Mouse (Mus musculus): Measurements from ENCODE around the gene Cxcl9. TPM values are rescaled to one million over a fixed set of nuclear protein-coding genes. Genes with fewer than 3 reads are reported as not detected.

The Cxcl9 gene
- polyA plus RNA-seq, 1 experiment, result not detected

GRCm38 (mm10) chr5:92294525-92294924 lies 33.4 kb downstream of the Cxcl9 start:
- H3K27ac ChIP-seq (ENCODE audit: insufficient read depth, low read length), result no peak overlapping the region
- TF ChIP-seq POLR2A (IDR thresholded peaks at IDR 0.05; ENCODE audit: extremely low read depth, insufficient read depth, low read length) (no peak), CTCF (IDR thresholded peaks at IDR 0.05; ENCODE audit: extremely low read depth, insufficient read depth, low read length) (no peak)
- no peak overlapping the region for H3K4me3 ChIP-seq (ENCODE audit: insufficient read depth, low read length)
- H3K4me1 ChIP-seq (ENCODE audit: control insufficient read depth, insufficient read depth, low read length), result no peaks in the 10 kb centered on the region

GRCm38 (mm10) chr5:92291652-92292414 lies 36.0 kb downstream of the Cxcl9 start:
- Histone ChIP-seq H3K4me1 (ENCODE audit: control insufficient read depth, insufficient read depth, low read length) (no peaks in the 10 kb centered on the region), H3K27ac (ENCODE audit: insufficient read depth, low read length) (no peak overlapping the region), H3K4me3 (ENCODE audit: insufficient read depth, low read length) (no peak overlapping the region)
- no peak for TF ChIP-seq CTCF (IDR thresholded peaks at IDR 0.05; ENCODE audit: extremely low read depth, insufficient read depth, low read length)
- TF ChIP-seq POLR2A (IDR thresholded peaks at IDR 0.05; ENCODE audit: extremely low read depth, insufficient read depth, low read length), result no peak

GRCm38 (mm10) chr5:92287840-92288239 lies 40.0 kb downstream of the Cxcl9 start:
- no peak for TF ChIP-seq CTCF (IDR thresholded peaks at IDR 0.05; ENCODE audit: extremely low read depth, insufficient read depth, low read length)
- no peaks in the 10 kb centered on the region for H3K4me1 ChIP-seq (ENCODE audit: control insufficient read depth, insufficient read depth, low read length)
- H3K27ac ChIP-seq (ENCODE audit: insufficient read depth, low read length), result no peak overlapping the region
- H3K4me3 ChIP-seq (ENCODE audit: insufficient read depth, low read length), result no peak overlapping the region

GRCm38 (mm10) chr5:92283107-92283506 lies 44.8 kb downstream of the Cxcl9 start:
- Histone ChIP-seq H3K4me3 (ENCODE audit: insufficient read depth, low read length) (no peak overlapping the region), H3K27ac (ENCODE audit: insufficient read depth, low read length) (no peak overlapping the region), H3K4me1 (ENCODE audit: control insufficient read depth, insufficient read depth, low read length) (no peaks in the 10 kb centered on the region; the same call in 1 of the 2 replicates)
- no peak for TF ChIP-seq CTCF (IDR thresholded peaks at IDR 0.05; ENCODE audit: extremely low read depth, insufficient read depth, low read length)
- TF ChIP-seq POLR2A (IDR thresholded peaks at IDR 0.05; ENCODE audit: extremely low read depth, insufficient read depth, low read length), result no peak

GRCm38 (mm10) chr5:92282571-92282970 lies 45.3 kb downstream of the Cxcl9 start:
- H3K27ac ChIP-seq (ENCODE audit: insufficient read depth, low read length), result no peak overlapping the region
- TF ChIP-seq POLR2A (IDR thresholded peaks at IDR 0.05; ENCODE audit: extremely low read depth, insufficient read depth, low read length), result no peak
- TF ChIP-seq CTCF (IDR thresholded peaks at IDR 0.05; ENCODE audit: extremely low read depth, insufficient read depth, low read length), result no peak
- H3K4me1 ChIP-seq (ENCODE audit: control insufficient read depth, insufficient read depth, low read length), result no peaks in the 10 kb centered on the region; the same call in 1 of the 2 replicates
- H3K4me3 ChIP-seq (ENCODE audit: insufficient read depth, low read length), result no peak overlapping the region

- H3K4me1 ChIP-seq (ENCODE audit: control insufficient read depth, insufficient read depth, low read length), result no peaks in the 10 kb centered on the region; the same call in 1 of the 2 replicates
- TF ChIP-seq POLR2A (IDR thresholded peaks at IDR 0.05; ENCODE audit: extremely low read depth, insufficient read depth, low read length) (no peak), CTCF (IDR thresholded peaks at IDR 0.05; ENCODE audit: extremely low read depth, insufficient read depth, low read length) (no peak)
- H3K4me3 ChIP-seq (ENCODE audit: insufficient read depth, low read length), result no peak overlapping the region
- H3K27ac ChIP-seq (ENCODE audit: insufficient read depth, low read length), result no peak overlapping the region
These were observed 48.8 kb downstream of the Cxcl9 start for GRCm38 (mm10) chr5:92278942-92279537.

GRCm38 (mm10) chr5:92277437-92278394 lies 50.2 kb downstream of the Cxcl9 start, which contains the start of gene Naaa:
Gene Naaa (minus strand): TSS chr5:92278170.
- TF ChIP-seq POLR2A (IDR thresholded peaks at IDR 0.05; ENCODE audit: extremely low read depth, insufficient read depth, low read length) (peak; percentile 42; the same call in 1 of the 2 replicates), CTCF (IDR thresholded peaks at IDR 0.05; ENCODE audit: extremely low read depth, insufficient read depth, low read length) (0 out of 2 replicates have a peak, but pooled peaks have one; percentile 5)
- no peaks in the 10 kb centered on the region; the same call in 1 of the 2 replicates for H3K4me1 ChIP-seq (ENCODE audit: control insufficient read depth, insufficient read depth, low read length)
- H3K27ac ChIP-seq (ENCODE audit: insufficient read depth, low read length), result peak within 1 kb of the TSS; percentile 53; the same call in 1 of the 2 replicates
- peak within 1 kb of the TSS; percentile 77 for H3K4me3 ChIP-seq (ENCODE audit: insufficient read depth, low read length)

Other genes starting within 250 kb of the Cxcl9 start
- gene G3bp2, start 244.4 kb downstream of the Cxcl9 start, polyA plus RNA-seq (2012; rRNA removed), result 121 and 127 TPM in 2 replicates
- 44.8 and 46.2 TPM in 2 replicates for gene Uso1, start 190.1 kb downstream of the Cxcl9 start, polyA plus RNA-seq (2012; rRNA removed)
- gene U90926, start 112.7 kb downstream of the Cxcl9 start, polyA plus RNA-seq (2012; rRNA removed), result not detected in 2 replicates
- 0.98 and 2.4 TPM in 2 replicates for gene Ppef2, start 71.8 kb downstream of the Cxcl9 start, polyA plus RNA-seq (2012; rRNA removed)
- 48.7 and 50.7 TPM in 2 replicates for gene Naaa, start 49.9 kb downstream of the Cxcl9 start, polyA plus RNA-seq (2012; rRNA removed)
- 11.8 and 13.8 TPM in 2 replicates for gene Sdad1, start 17.6 kb downstream of the Cxcl9 start, polyA plus RNA-seq (2012; rRNA removed)
- gene Art3, start 3.7 kb upstream of the Cxcl9 start, polyA plus RNA-seq (2012; rRNA removed), result 13.8 and 15.2 TPM in 2 replicates
- gene Cxcl10, start 20.8 kb upstream of the Cxcl9 start, polyA plus RNA-seq (2012; rRNA removed), result 0.40 and 1.1 TPM in 2 replicates
- 22.4 and 26.0 TPM in 2 replicates for gene Nup54, start 107.1 kb upstream of the Cxcl9 start, polyA plus RNA-seq (2012; rRNA removed)
- 63.7 and 66.4 TPM in 2 replicates for gene Scarb2, start 178.8 kb upstream of the Cxcl9 start, polyA plus RNA-seq (2012; rRNA removed)
- gene Fam47e, start 227.0 kb upstream of the Cxcl9 start, polyA plus RNA-seq (2012; rRNA removed), result 0.53 and 0.84 TPM in 2 replicates

All from cortical plate, adult 2 months (tissue).